Mouse (Mus musculus): ENCODE measurements around the gene Cadm1. TPM values are rescaled to one million over a fixed set of nuclear protein-coding genes. Genes with fewer than 3 reads are reported as not detected.

Gene Cadm1
- total and polyA plus RNA-seq, 3 experiments = 0.14 to 0.31 TPM; not detected in 1

DNA sequence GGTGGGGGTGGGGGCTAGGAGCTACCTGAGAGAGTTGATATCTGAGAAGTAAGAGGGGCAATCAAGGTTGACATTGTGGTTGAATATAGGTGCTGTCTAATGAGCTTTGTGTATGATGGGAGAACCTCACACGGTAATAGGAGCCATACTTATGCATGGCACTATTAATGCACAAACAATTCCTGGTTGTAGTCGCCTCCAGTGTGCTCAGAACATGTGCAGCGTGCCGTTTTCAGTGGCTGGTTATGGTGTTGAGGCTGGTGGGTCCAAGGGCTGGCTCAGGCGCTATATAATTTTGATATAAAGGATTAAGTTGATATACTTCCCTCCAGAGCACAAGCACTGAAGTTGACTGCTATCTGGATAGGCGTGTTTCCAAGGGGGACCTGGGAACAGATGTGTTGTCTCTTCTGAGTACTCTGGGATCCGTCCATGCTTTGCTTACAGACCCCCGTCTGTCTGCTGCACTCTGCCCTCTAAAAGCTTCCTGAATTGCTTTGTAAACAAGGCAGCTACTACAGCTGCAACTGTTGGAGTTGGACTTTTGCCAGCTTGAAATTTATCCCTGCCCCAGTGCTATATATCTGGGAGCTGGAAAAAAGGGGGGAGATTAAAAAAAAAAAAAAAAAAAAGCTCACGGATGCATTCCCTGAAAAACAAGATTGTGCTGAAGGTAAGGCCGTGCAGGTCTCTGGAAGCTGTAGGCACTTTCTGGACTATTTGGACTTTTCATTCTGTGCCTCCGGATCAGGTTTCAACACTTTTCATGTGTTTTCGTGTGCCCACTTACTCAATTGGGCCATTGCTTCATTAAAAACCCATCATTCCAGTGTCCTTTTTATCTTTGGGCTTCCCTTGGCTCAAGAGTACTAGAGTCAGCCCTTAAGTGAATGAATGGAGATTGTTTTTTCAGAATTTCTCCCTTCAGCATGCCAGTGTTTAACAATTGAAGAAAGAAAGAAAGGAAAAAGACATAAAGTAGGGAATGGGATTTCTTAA, 93.8 kb downstream of the Cadm1 start:
- no peaks in the 10 kb centered on the region for H3K79me2 ChIP-seq (ENCODE audit: control insufficient read depth, insufficient read depth, low read length, poor library complexity)
- H3K9me3 ChIP-seq (replicated peaks; ENCODE audit: insufficient read depth, low read length) = no peaks in the 10 kb centered on the region
- no peak for TF ChIP-seq USF2 (IDR thresholded peaks at IDR 0.05; ENCODE audit: borderline replicate concordance in 1 of 2, insufficient read depth in 1 of 2, low read depth in 1 of 2, low read length in 2 of 2)
- no peak for TF ChIP-seq MAZ (IDR thresholded peaks at IDR 0.05; ENCODE audit: low read depth, low read length)
- no peak for TF ChIP-seq NELFE (IDR thresholded peaks at IDR 0.05; ENCODE audit: low read depth, low read length)
- TF ChIP-seq POLR2A (IDR thresholded peaks at IDR 0.05; ENCODE audit: control insufficient read depth in 1 of 2, insufficient read depth in 1 of 2, low read depth in 1 of 2, low read length in 2 of 2, poor library complexity in 1 of 2) = no peak
- no peak for TF ChIP-seq RAD21 (IDR thresholded peaks at IDR 0.05; ENCODE audit: low read depth, low read length)
- no peak for TF ChIP-seq KAT2A (conservative IDR thresholded peaks at IDR 0.05; ENCODE audit: low read depth, low read length)
- no peak for TF ChIP-seq MYB (IDR thresholded peaks at IDR 0.05; ENCODE audit: low read depth, low read length)
- TF ChIP-seq CHD2 (IDR thresholded peaks at IDR 0.05; ENCODE audit: low read length) = no peak
- no peak for TF ChIP-seq EP300 (IDR thresholded peaks at IDR 0.05; ENCODE audit: low read depth in 1 of 2, low read length in 2 of 2)
- no peak for TF ChIP-seq TBP (IDR thresholded peaks at IDR 0.05; ENCODE audit: low read depth, low read length)
- TF ChIP-seq RCOR1 (IDR thresholded peaks at IDR 0.05; ENCODE audit: low read depth, low read length) = no peak
- no peak for TF ChIP-seq SMC3 (IDR thresholded peaks at IDR 0.05; ENCODE audit: low read depth, low read length)
- TF ChIP-seq CHD1 (IDR thresholded peaks at IDR 0.05; ENCODE audit: low read depth, low read length) = no peak
- no peak for TF ChIP-seq GABPA (IDR thresholded peaks at IDR 0.05; ENCODE audit: low read depth, low read length)
- no peak for TF ChIP-seq MXI1 (IDR thresholded peaks at IDR 0.05; ENCODE audit: low read depth, low read length)
- TF ChIP-seq MYC (IDR thresholded peaks at IDR 0.05; ENCODE audit: low read depth, low read length) = no peak
- no peak overlapping the region for H3K4me3 ChIP-seq (ENCODE audit: control insufficient read depth in 1 of 2, insufficient read depth in 1 of 2, low read depth in 2 of 2, low read length in 2 of 2)
- H3K27me3 ChIP-seq (ENCODE audit: control insufficient read depth in 1 of 2, insufficient read depth in 2 of 2, low read length in 2 of 2) = peaks cover 0 to under 1% of the 10 kb centered on the region in 2 experiments; a peak in 1 of 4 replicates
- H3K4me1 ChIP-seq (ENCODE audit: control insufficient read depth in 1 of 2, insufficient read depth in 2 of 2, low read length in 2 of 2) = no peaks in the 10 kb centered on the region
- H3K27ac ChIP-seq (ENCODE audit: control insufficient read depth, low read depth, low read length) = no peak overlapping the region
- no peak overlapping the region for H3K9ac ChIP-seq (ENCODE audit: control insufficient read depth, low read depth, low read length, poor library complexity, severe bottlenecking)
- no peaks in the 10 kb centered on the region for H3K36me3 ChIP-seq (ENCODE audit: control insufficient read depth in 1 of 2, insufficient read depth in 2 of 2, low read length in 2 of 2)
- DNase-seq (ENCODE audit: low read depth, low spot score) = no peak

DNA sequence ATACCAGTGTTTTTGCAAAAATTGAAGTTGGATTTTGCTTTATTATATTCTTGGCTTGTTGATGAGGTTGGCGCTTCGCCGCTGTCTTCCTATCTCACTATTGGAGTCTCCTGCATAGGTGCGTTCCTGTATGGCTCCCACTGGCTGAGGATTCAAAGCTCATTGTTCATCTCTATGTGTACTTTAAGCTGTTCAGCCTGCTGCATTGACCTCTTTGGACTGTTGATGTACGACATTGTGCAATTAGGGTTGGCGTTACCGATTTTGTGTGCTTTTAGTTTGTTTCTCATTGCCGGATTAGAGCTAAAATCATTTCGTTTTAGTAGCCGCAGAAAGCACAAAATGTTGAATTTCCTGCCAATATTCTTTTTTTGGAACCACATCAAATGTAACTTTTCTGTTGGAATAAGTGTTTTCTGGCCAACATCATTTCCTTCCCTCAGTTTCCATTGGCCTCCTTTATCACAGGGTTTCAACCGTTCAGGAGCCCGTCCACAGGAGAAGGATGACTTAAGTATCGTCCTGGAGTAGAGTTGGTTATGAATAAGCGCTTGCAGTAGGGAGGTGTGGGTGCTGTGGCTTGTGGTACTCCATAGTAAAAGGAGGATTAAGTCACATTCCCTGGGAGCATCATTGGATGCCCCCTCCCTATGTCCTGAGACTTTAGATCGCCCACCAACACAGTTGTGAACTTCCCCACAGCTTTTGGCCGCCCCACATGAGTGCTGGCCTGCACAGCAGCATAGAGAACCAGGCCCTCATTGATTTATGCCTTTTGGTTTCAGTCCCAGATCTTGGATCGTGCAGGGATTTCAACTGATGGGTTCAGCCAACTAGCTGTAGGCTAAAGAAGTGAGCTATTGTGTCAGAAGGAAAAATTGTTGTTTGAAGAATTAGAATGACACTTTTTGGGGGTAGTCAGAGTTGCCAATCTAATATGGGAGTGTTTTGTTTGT, 94.9 kb downstream of the Cadm1 start:
- H3K36me3 ChIP-seq (ENCODE audit: control insufficient read depth in 1 of 2, insufficient read depth in 2 of 2, low read length in 2 of 2) = no peaks in the 10 kb centered on the region
- no peaks in the 10 kb centered on the region for H3K9me3 ChIP-seq (replicated peaks; ENCODE audit: insufficient read depth, low read length)
- H3K4me3 ChIP-seq (ENCODE audit: control insufficient read depth in 1 of 2, insufficient read depth in 1 of 2, low read depth in 2 of 2, low read length in 2 of 2) = no peak overlapping the region
- H3K9ac ChIP-seq (ENCODE audit: control insufficient read depth, low read depth, low read length, poor library complexity, severe bottlenecking) = no peak overlapping the region
- TF ChIP-seq ZC3H11A (IDR thresholded peaks at IDR 0.05; ENCODE audit: low read depth, low read length) = no peak
- no peak for TF ChIP-seq MYC (IDR thresholded peaks at IDR 0.05; ENCODE audit: low read depth, low read length)
- TF ChIP-seq MAZ (IDR thresholded peaks at IDR 0.05; ENCODE audit: low read depth, low read length) = no peak
- TF ChIP-seq ZMIZ1 (IDR thresholded peaks at IDR 0.05; ENCODE audit: low read depth, low read length) = no peak
- no peak for TF ChIP-seq ELF1 (IDR thresholded peaks at IDR 0.05; ENCODE audit: low read depth, low read length)
- TF ChIP-seq USF2 (IDR thresholded peaks at IDR 0.05; ENCODE audit: borderline replicate concordance in 1 of 2, insufficient read depth in 1 of 2, low read depth in 1 of 2, low read length in 2 of 2) = no peak
- TF ChIP-seq ZKSCAN1 (IDR thresholded peaks at IDR 0.05; ENCODE audit: low read depth, low read length) = no peak
- H3K27me3 ChIP-seq (ENCODE audit: control insufficient read depth in 1 of 2, insufficient read depth in 2 of 2, low read length in 2 of 2) = no peaks in the 10 kb centered on the region; a peak in 1 of 4 replicates
- no peaks in the 10 kb centered on the region for H3K79me2 ChIP-seq (ENCODE audit: control insufficient read depth, insufficient read depth, low read length, poor library complexity)
- DNase-seq (ENCODE audit: low read depth, low spot score) = no peak
- no peak overlapping the region for H3K27ac ChIP-seq (ENCODE audit: control insufficient read depth, low read depth, low read length)
- no peaks in the 10 kb centered on the region for H3K4me1 ChIP-seq (ENCODE audit: control insufficient read depth in 1 of 2, insufficient read depth in 2 of 2, low read length in 2 of 2)
